Mouse (Mus musculus) MEL (cell line): ENCODE measurements around the gene Zyg11b. TPM values are rescaled to one million over a fixed set of nuclear protein-coding genes. Genes with fewer than 3 reads are reported as not detected.

Source experiments
- DNase-seq: peaks from one replicate; pipeline ENCODE4 v3.0.0; 2011; ENCODE audit warnings: low read depth, low spot score
- H3K27ac ChIP-seq: 2 replicates; pipeline ENCODE4 v1.5.1; 2012; ENCODE audit warnings: low read depth, mild to moderate bottlenecking, control low read depth, low read length, moderate library complexity; ENCODE audit not compliant: control insufficient read depth
- H3K27me3 ChIP-seq, 2 experiments: fragments of 150-350 bp in 1 of 2; sonication (generic) in 1 of 2; 2 replicates each; pipeline ENCODE4 v1.6.1; 2012; ENCODE audit warnings: low read length in 2 of 2, mild to moderate bottlenecking in 2 of 2, improper control_type of control experiment in 1 of 2, moderate library complexity in 1 of 2; ENCODE audit not compliant: insufficient read depth in 2 of 2, control insufficient read depth in 1 of 2
- H3K36me3 ChIP-seq, 2 experiments: 2 replicates each; pipeline ENCODE4 v1.6.1; 2012 to 2014; ENCODE audit warnings: low read length in 2 of 2, improper control_type of control experiment in 1 of 2, inconsistent platforms in 1 of 2, mild to moderate bottlenecking in 1 of 2; ENCODE audit not compliant: insufficient read depth in 2 of 2, control insufficient read depth in 1 of 2
- H3K4me1 ChIP-seq, 2 experiments: fragments of 150-350 bp in 1 of 2; sonication (generic) in 1 of 2; 2 replicates each; pipeline ENCODE4 v1.6.1; 2012; ENCODE audit warnings: low read length in 2 of 2, improper control_type of control experiment in 1 of 2, mild to moderate bottlenecking in 1 of 2; ENCODE audit not compliant: insufficient read depth in 2 of 2, control insufficient read depth in 1 of 2
- H3K4me3 ChIP-seq, 2 experiments: fragments of 150-350 bp in 1 of 2; sonication (generic) in 1 of 2; 2 replicates each; pipeline ENCODE4 v1.5.1; 2012; ENCODE audit warnings: low read depth in 2 of 2, low read length in 2 of 2, mild to moderate bottlenecking in 2 of 2, moderate library complexity in 2 of 2, control low read depth in 1 of 2, improper control_type of control experiment in 1 of 2; ENCODE audit not compliant: control insufficient read depth in 1 of 2, insufficient read depth in 1 of 2
- H3K79me2 ChIP-seq: 2 replicates; pipeline ENCODE4 v1.6.1; 2012; ENCODE audit warnings: mild to moderate bottlenecking, low read length, moderate library complexity; ENCODE audit not compliant: control insufficient read depth, poor library complexity, insufficient read depth
- H3K9ac ChIP-seq: 2 replicates; pipeline ENCODE4 v1.6.1; 2012; ENCODE audit warnings: low read depth, mild to moderate bottlenecking, control low read depth, low read length, moderate library complexity; ENCODE audit not compliant: control insufficient read depth, poor library complexity, severe bottlenecking
- H3K9me3 ChIP-seq: fragments of 150-350 bp; sonication (generic); replicated peaks from 2 replicates; pipeline ENCODE4 v1.6.1; 2012; ENCODE audit warnings: mild to moderate bottlenecking, low read length, improper control_type of control experiment, moderate library complexity; ENCODE audit not compliant: insufficient read depth
- CHD1 ChIP-seq: IDR thresholded peaks from 2 replicates; pipeline ENCODE4 v1.6.1; 2012; ENCODE audit warnings: low read depth, mild to moderate bottlenecking, inconsistent platforms, low read length, improper control_type of control experiment
- CHD2 ChIP-seq: IDR thresholded peaks from 2 replicates; pipeline ENCODE4 v1.6.1; 2011; ENCODE audit warnings: low read length, improper control_type of control experiment
- CTCF ChIP-seq, 3 experiments: IDR thresholded peaks in 2 of 3; conservative IDR thresholded peaks in 1 of 3; 2 replicates each; pipeline ENCODE4 v1.5.1; 2011 to 2012; ENCODE audit warnings: low read length in 3 of 3, low read depth in 2 of 3, mild to moderate bottlenecking in 2 of 3, improper control_type of control experiment in 1 of 3, inconsistent platforms in 1 of 3, mixed read lengths in 1 of 3, moderate library complexity in 1 of 3; ENCODE audit not compliant: control insufficient read depth in 1 of 3, insufficient read depth in 1 of 3, poor library complexity in 1 of 3, severe bottlenecking in 1 of 3
- E2F4 ChIP-seq: IDR thresholded peaks from 2 replicates; pipeline ENCODE4 v1.6.1; 2011; ENCODE audit warnings: low read depth, low read length, improper control_type of control experiment, borderline replicate concordance
- EP300 ChIP-seq, 2 experiments: IDR thresholded peaks; 2 replicates each; pipeline ENCODE4 v1.6.1; 2011; ENCODE audit warnings: improper control_type of control experiment in 2 of 2, low read length in 2 of 2, low read depth in 1 of 2, mild to moderate bottlenecking in 1 of 2
- MAX ChIP-seq: IDR thresholded peaks from 2 replicates; pipeline ENCODE4 v1.6.1; 2011; ENCODE audit warnings: low read length, improper control_type of control experiment
- MXI1 ChIP-seq: IDR thresholded peaks from 2 replicates; pipeline ENCODE4 v1.6.1; 2011; ENCODE audit warnings: mild to moderate bottlenecking, low read depth, low read length, improper control_type of control experiment
- MYB ChIP-seq: IDR thresholded peaks from 2 replicates; pipeline ENCODE4 v1.6.1; 2011; ENCODE audit warnings: mild to moderate bottlenecking, low read depth, low read length, improper control_type of control experiment
- NELFE ChIP-seq: IDR thresholded peaks from 2 replicates; pipeline ENCODE4 v1.6.1; 2011; ENCODE audit warnings: low read depth, low read length, improper control_type of control experiment
- POLR2AphosphoS5 ChIP-seq: IDR thresholded peaks from 2 replicates; pipeline ENCODE4 v1.6.1; 2012; ENCODE audit warnings: low read depth, borderline replicate concordance, mild to moderate bottlenecking, inconsistent platforms, low read length, moderate library complexity, mixed read lengths
- RAD21 ChIP-seq: IDR thresholded peaks from 2 replicates; pipeline ENCODE4 v1.6.1; 2011; ENCODE audit warnings: mild to moderate bottlenecking, low read depth, low read length, improper control_type of control experiment
- SMC3 ChIP-seq: IDR thresholded peaks from 2 replicates; pipeline ENCODE4 v1.6.1; 2011; ENCODE audit warnings: low read depth, low read length, improper control_type of control experiment
- TBP ChIP-seq: IDR thresholded peaks from 2 replicates; pipeline ENCODE4 v1.8.0; 2011; ENCODE audit warnings: low read depth, low read length, improper control_type of control experiment
- UBTF ChIP-seq: IDR thresholded peaks from 2 replicates; pipeline ENCODE4 v1.6.1; 2012; ENCODE audit warnings: low read depth, mild to moderate bottlenecking, inconsistent platforms, low read length, improper control_type of control experiment, moderate library complexity, borderline replicate concordance; ENCODE audit not compliant: insufficient read depth
- USF2 ChIP-seq, 2 experiments: IDR thresholded peaks; 2 replicates each; pipeline ENCODE4 v1.6.1; 2011 to 2012; ENCODE audit warnings: improper control_type of control experiment in 2 of 2, low read length in 2 of 2, borderline replicate concordance in 1 of 2, inconsistent platforms in 1 of 2, low read depth in 1 of 2, mild to moderate bottlenecking in 1 of 2; ENCODE audit not compliant: insufficient read depth in 1 of 2
- ZC3H11A ChIP-seq: IDR thresholded peaks from 2 replicates; pipeline ENCODE4 v1.6.1; 2012; ENCODE audit warnings: low read depth, mild to moderate bottlenecking, inconsistent platforms, low read length, improper control_type of control experiment
- ZMIZ1 ChIP-seq: IDR thresholded peaks from 2 replicates; pipeline ENCODE4 v1.6.1; 2012; ENCODE audit warnings: low read depth, mild to moderate bottlenecking, inconsistent platforms, low read length, improper control_type of control experiment, moderate library complexity
- ZNF384 ChIP-seq: IDR thresholded peaks from 2 replicates; pipeline ENCODE4 v1.6.1; 2012; ENCODE audit warnings: low read depth, mild to moderate bottlenecking, inconsistent platforms, low read length, improper control_type of control experiment
- polyA plus RNA-seq, 2 experiments: library from polyadenylated mRNA; stranded (reverse) in 1 of 2; unstranded in 1 of 2; fragments of >175 nt in 1 of 2; fragments of >200 nt in 1 of 2; gene quantifications; 2 replicates each; pipeline versions ENCODE4 v1.2.1 to v1.2.4; 2012; ENCODE audit warnings: low replicate concordance in 2 of 2, low read depth in 1 of 2; ENCODE audit not compliant: insufficient read length in 2 of 2, insufficient read depth in 1 of 2, missing spikeins in 1 of 2
- total RNA-seq: library from RNA; depleted of rRNA; stranded (reverse); fragments of 300-350 nt; gene quantifications from 2 replicates; pipeline ENCODE4 v1.2.3, GENCODE M21; 2012

The Zyg11b gene
- total and polyA plus RNA-seq, 3 experiments = 7.7 to 9.2 TPM; not detected in 1

DNA sequence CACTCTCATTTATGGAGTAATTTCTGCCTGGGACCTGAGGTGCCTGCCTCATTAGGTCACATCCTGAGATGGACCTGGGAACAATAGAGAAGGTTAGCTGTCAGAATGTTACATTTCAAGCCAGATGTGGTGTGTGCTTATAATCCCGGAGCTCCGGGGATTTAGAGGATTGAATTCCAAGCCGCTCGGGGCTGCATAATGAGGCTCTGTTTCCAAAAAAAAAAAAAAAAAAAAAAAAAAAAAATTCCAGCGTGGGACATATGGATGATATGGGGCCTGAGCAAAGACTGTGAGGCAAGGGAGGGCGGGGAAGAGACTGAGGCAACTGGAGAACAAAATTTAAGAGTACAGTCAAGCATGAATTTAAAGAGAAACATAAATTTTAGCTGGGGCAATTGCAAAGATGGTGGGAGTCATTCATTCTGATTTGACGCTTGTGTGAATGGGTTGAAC is 43.8 kb upstream of the Zyg11b start:
- no peak overlapping the region for H3K9ac ChIP-seq
- no peaks in the 10 kb centered on the region for H3K79me2 ChIP-seq
- TF ChIP-seq ZNF384 = 0 out of 2 replicates have a peak, but pooled peaks have one; percentile 8
- no peak for TF ChIP-seq CHD2
- no peaks in the 10 kb centered on the region for H3K9me3 ChIP-seq
- H3K27ac ChIP-seq = no peak overlapping the region
- no peak for DNase-seq
- no peak overlapping the region for H3K4me3 ChIP-seq
- H3K36me3 ChIP-seq = no peaks in the 10 kb centered on the region; a peak in 1 of 4 replicates
- H3K27me3 ChIP-seq = no peaks in the 10 kb centered on the region
- peaks cover 0 to 7% of the 10 kb centered on the region in 2 experiments; a peak in 2 of 4 replicates for H3K4me1 ChIP-seq

DNA sequence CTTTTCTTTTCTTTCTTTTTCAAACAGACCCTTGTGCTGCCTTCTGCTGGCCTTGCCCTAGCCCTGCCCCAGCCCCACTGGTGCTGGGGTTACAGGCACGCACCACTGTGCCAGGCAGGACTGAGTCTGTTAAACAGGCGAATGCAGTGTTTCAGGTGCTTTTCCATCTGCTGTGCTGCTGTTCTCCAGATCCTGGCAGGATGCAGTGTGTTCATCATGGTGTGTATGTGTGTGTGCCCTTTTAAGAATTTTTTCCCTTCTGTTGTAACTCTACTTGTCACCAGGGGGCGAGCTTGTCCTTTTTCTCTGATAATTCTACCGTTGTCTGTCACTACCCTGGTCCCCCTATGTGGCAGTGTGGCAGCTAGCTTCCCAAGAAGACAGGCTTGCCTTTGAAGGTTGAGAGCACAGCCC is 38.4 kb upstream of the Zyg11b start:
- H3K9me3 ChIP-seq = no peaks in the 10 kb centered on the region
- no peak overlapping the region for H3K27ac ChIP-seq
- no peaks in the 10 kb centered on the region; a peak in 2 of 4 replicates for H3K36me3 ChIP-seq
- peak; percentile 72 for DNase-seq
- H3K27me3 ChIP-seq = no peaks in the 10 kb centered on the region
- H3K9ac ChIP-seq = no peak overlapping the region
- no peaks in the 10 kb centered on the region; a peak in 1 of 4 replicates for H3K4me1 ChIP-seq
- H3K79me2 ChIP-seq = no peaks in the 10 kb centered on the region
- TF ChIP-seq TBP (no peak), USF2 (IDR thresholded peaks at IDR 0.05; ENCODE audit: borderline replicate concordance in 1 of 2, insufficient read depth in 1 of 2, low read depth in 1 of 2, low read length in 2 of 2) (no peak), CTCF (IDR thresholded peaks at IDR 0.05 in 2 of 3, conservative IDR thresholded peaks at IDR 0.05 in 1 of 3; ENCODE audit: control insufficient read depth in 1 of 3, insufficient read depth in 1 of 3, low read depth in 2 of 3, low read length in 3 of 3, poor library complexity in 1 of 3, severe bottlenecking in 1 of 3) (peak; percentile 30 to 86 (median 63)), POLR2AphosphoS5 (no peak), RAD21 (peak; percentile 89), ZNF384 (peak; percentile 65), ZC3H11A (peak; percentile 86), SMC3 (peak; percentile 90)
- TF ChIP-seq, all 39 proteins: peak for 5
- H3K4me3 ChIP-seq = no peak overlapping the region

DNA sequence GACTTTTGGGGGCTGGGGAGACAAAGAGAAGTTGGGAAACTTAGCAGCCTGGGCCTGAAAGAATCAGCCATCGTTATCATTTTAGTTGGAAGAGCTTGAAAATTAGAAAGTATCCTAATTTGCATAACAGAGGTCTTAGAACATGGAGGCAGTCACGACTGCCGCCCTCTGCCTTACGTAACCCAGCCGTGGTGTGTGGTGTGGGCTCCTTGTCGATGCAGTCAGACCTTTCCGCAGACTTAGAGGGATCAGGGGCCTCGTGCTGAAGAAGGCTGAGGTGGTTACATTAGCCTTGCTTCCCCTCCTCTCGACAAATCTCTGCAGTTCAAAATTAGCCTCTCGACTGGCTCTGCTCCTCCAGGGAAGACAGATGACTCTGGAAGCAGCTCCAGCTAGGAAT is 37.9 kb upstream of the Zyg11b start:
- Histone ChIP-seq H3K27ac (no peak overlapping the region), H3K79me2 (no peaks in the 10 kb centered on the region), H3K4me1 (no peaks in the 10 kb centered on the region; a peak in 1 of 4 replicates), H3K4me3 (no peak overlapping the region)
- no peak for DNase-seq
- TF ChIP-seq ZC3H11A = no peak
- TF ChIP-seq MXI1 = no peak
- TF ChIP-seq MYB = no peak
- no peak for TF ChIP-seq CHD1
- TF ChIP-seq USF2 (IDR thresholded peaks at IDR 0.05; ENCODE audit: borderline replicate concordance in 1 of 2, insufficient read depth in 1 of 2, low read depth in 1 of 2, low read length in 2 of 2) = no peak
- TF ChIP-seq NELFE = no peak
- no peak for TF ChIP-seq ZMIZ1
- TF ChIP-seq TBP = no peak
- TF ChIP-seq UBTF = no peak
- TF ChIP-seq MAX = no peak
- no peak for TF ChIP-seq SMC3
- TF ChIP-seq E2F4 = no peak
- no peak for TF ChIP-seq EP300 (IDR thresholded peaks at IDR 0.05; ENCODE audit: low read depth in 1 of 2, low read length in 2 of 2)
- TF ChIP-seq, all 39 proteins: peak for 0
- no peaks in the 10 kb centered on the region for H3K9me3 ChIP-seq
- H3K36me3 ChIP-seq = no peaks in the 10 kb centered on the region; a peak in 3 of 4 replicates
- no peaks in the 10 kb centered on the region for H3K27me3 ChIP-seq
- H3K9ac ChIP-seq = no peak overlapping the region
